Mouse (Mus musculus) megakaryocyte, embryonic 14.5 days (primary cell): ENCODE measurements around the gene Lbx1.

Experiments
- FLI1 ChIP-seq: IDR thresholded peaks from 2 replicates; pipeline ENCODE4 v1.6.1; 2012; ENCODE audit warnings: low read length, inconsistent platforms, mixed read lengths
- GATA1 ChIP-seq: IDR thresholded peaks from 3 replicates; pipeline ENCODE4 v1.6.1; 2012; ENCODE audit warnings: mixed read lengths, low read length, inconsistent platforms, borderline replicate concordance

DNA sequence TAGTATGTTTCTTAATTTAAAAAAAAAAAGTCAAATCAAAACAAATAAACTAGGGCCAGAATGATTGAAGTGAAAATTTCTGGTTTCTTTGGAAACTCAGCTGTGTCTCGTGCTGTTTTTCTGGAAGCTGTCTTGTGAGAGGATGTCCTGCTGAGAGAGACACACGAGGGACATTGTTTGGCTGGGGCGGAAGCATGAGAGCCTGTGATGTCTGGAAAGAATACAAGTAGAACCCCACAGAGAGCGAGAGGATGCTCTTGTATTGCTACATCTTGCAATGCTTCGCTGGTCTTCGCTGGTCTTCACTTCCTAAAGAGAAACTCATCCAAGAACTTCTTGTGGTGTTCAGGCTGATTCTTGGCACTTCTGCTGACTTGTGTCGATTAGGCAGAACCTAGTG, 19.2 kb upstream of the Lbx1 start:
- TF ChIP-seq GATA1 (no peak), FLI1 (no peak)
